In genomic region chrX:49273487-49274042, GRCm38 (mm10) we compare ENCODE assay signal across 9 mouse cellular contexts. TPM values are rescaled to one million over a fixed set of nuclear protein-coding genes. Genes with fewer than 3 reads are reported as not detected.
A peak's percentile ranks its signal among the peaks of the same experiment; 100 is the strongest.
DNase-seq lines count a peak whose midpoint lies in the region.
"Had no signal": no experiment of that assay in that cellular context is flagged by ENCODE, and none has a peak within 500 bp of the region (broad histone marks: within the 10 kb centered on the region; RNA-seq: fewer than 3 reads in every experiment).

No protein-coding gene starts in this region.

- peak; percentile 8 for DNase-seq in right cerebral cortex, adult 18-20 months
- DNase-seq in right cerebral cortex, postnatal 14 days, result no peak
- DNase-seq in frontal cortex, postnatal 36 days (ENCODE audit: low spot score in 2 of 2), result peak; percentile 10 to 19
- peak; percentile 37 for DNase-seq in mesoderm, embryonic 11.5 days (ENCODE audit: low read depth, low spot score)
- no peak for DNase-seq in kidney, adult 8-10 months
- DNase-seq in urinary bladder, postnatal 36 days (ENCODE audit: low spot score in 2 of 2), result no peak
- DNase-seq in heart, postnatal 14 days, result no peak
- DNase-seq in thymus, postnatal 10 days (ENCODE audit: low spot score in 2 of 2), result no peak
- DNase-seq: adrenal gland, postnatal 25 days had no signal

- intact Hi-C loops in heart, postnatal 14 days (cut with DNase I), result no loop called here

RNA-seq across cellular contexts. Expression of gene Enox2, which starts 14.5 kb away (rescaled TPM):
- total RNA-seq in heart, postnatal 14 days (2021), result 10 to 100 TPM; 11.8 to 14.4 TPM

Comparison
In these comparisons a context has a peak if more than half of its experiments do, and no peak if none do; other contexts are left out.
1. DNase-seq: peak in right cerebral cortex, adult 18-20 months (single experiment), frontal cortex, postnatal 36 days (2 of 2) and mesoderm, embryonic 11.5 days (single experiment); none in right cerebral cortex, postnatal 14 days (single experiment), kidney, adult 8-10 months (0 of 2), urinary bladder, postnatal 36 days (0 of 2), heart, postnatal 14 days (0 of 2) and thymus, postnatal 10 days (0 of 2).